Mouse (Mus musculus): ENCODE measurements at regions not wholly inside any gene's neighbourhood (a gene's known extent, or its start where the extent isn't known, plus 50 kb on each side); places are given as distances from the start of the nearest gene placed in this dataset.

GRCm38 (mm10) chr16:55632220-55632619 lies 206.5 kb downstream of the Nfkbiz start:
- no peak for TF ChIP-seq CTCF (conservative IDR thresholded peaks at IDR 0.05)
- no peak overlapping the region for H3K27ac ChIP-seq
- no peak overlapping the region for H3K4me3 ChIP-seq
- DNase-seq (ENCODE audit: low spot score in 2 of 2) = no peak

GRCm38 (mm10) chr16:55631637-55632036 lies 207.1 kb downstream of the Nfkbiz start:
- no peak for DNase-seq (ENCODE audit: low spot score in 2 of 2)
- TF ChIP-seq CTCF (conservative IDR thresholded peaks at IDR 0.05) = no peak
- H3K27ac ChIP-seq = no peak overlapping the region
- no peak overlapping the region for H3K4me3 ChIP-seq

GRCm38 (mm10) chr16:55631048-55631447 lies 207.7 kb downstream of the Nfkbiz start:
- H3K27ac ChIP-seq = no peak overlapping the region
- TF ChIP-seq CTCF (conservative IDR thresholded peaks at IDR 0.05) = no peak
- DNase-seq (ENCODE audit: low spot score in 2 of 2) = no peak
- H3K4me3 ChIP-seq = no peak overlapping the region

- TF ChIP-seq CTCF (conservative IDR thresholded peaks at IDR 0.05) = no peak
- DNase-seq (ENCODE audit: low spot score in 2 of 2) = no peak
- no peak overlapping the region for H3K4me3 ChIP-seq
- no peak overlapping the region for H3K27ac ChIP-seq
Measured at GRCm38 (mm10) chr16:55627531-55627930, 211.2 kb downstream of the Nfkbiz start.

GRCm38 (mm10) chr16:55623422-55623821 lies 215.3 kb downstream of the Nfkbiz start:
- H3K27ac ChIP-seq = no peak overlapping the region
- no peak overlapping the region for H3K4me3 ChIP-seq
- no peak for DNase-seq (ENCODE audit: low spot score in 2 of 2)
- no peak for TF ChIP-seq CTCF (conservative IDR thresholded peaks at IDR 0.05)

- no peak for TF ChIP-seq CTCF (conservative IDR thresholded peaks at IDR 0.05)
- H3K4me3 ChIP-seq = no peak overlapping the region
- DNase-seq (ENCODE audit: low spot score in 2 of 2) = no peak
- no peak overlapping the region for H3K27ac ChIP-seq
Measured at GRCm38 (mm10) chr16:55619731-55620130, 219.0 kb downstream of the Nfkbiz start.

GRCm38 (mm10) chr16:55617958-55618357 lies 220.7 kb downstream of the Nfkbiz start:
- no peak for DNase-seq (ENCODE audit: low spot score in 2 of 2)
- no peak for TF ChIP-seq CTCF (conservative IDR thresholded peaks at IDR 0.05)
- Histone ChIP-seq H3K4me3 (no peak overlapping the region), H3K27ac (no peak overlapping the region)

- no peak for TF ChIP-seq CTCF (conservative IDR thresholded peaks at IDR 0.05)
- no peak overlapping the region for H3K27ac ChIP-seq
- no peak for DNase-seq (ENCODE audit: low spot score in 2 of 2)
- no peak overlapping the region for H3K4me3 ChIP-seq
Measured at GRCm38 (mm10) chr16:55617506-55617905, 221.2 kb downstream of the Nfkbiz start.

- TF ChIP-seq CTCF (conservative IDR thresholded peaks at IDR 0.05) = no peak
- Histone ChIP-seq H3K27ac (no peak overlapping the region), H3K4me3 (no peak overlapping the region)
- no peak for DNase-seq (ENCODE audit: low spot score in 2 of 2)
Measured at GRCm38 (mm10) chr16:55616408-55617120, 222.1 kb downstream of the Nfkbiz start.

- no peak overlapping the region for H3K27ac ChIP-seq
Measured at GRCm38 (mm10) chr16:55612873-55613272, 225.8 kb downstream of the Nfkbiz start.

GRCm38 (mm10) chr16:55612001-55612400 lies 226.7 kb downstream of the Nfkbiz start:
- TF ChIP-seq CTCF (conservative IDR thresholded peaks at IDR 0.05) = no peak
- Histone ChIP-seq H3K4me3 (no peak overlapping the region), H3K27ac (no peak overlapping the region)
- DNase-seq (ENCODE audit: low spot score in 2 of 2) = no peak

More at GRCm38 (mm10) chr16:55612873-55613272, 225.8 kb downstream of the Nfkbiz start:
- no peak for TF ChIP-seq CTCF (conservative IDR thresholded peaks at IDR 0.05)
- no peak for DNase-seq (ENCODE audit: low spot score in 2 of 2)
- no peak overlapping the region for H3K4me3 ChIP-seq

GRCm38 (mm10) chr16:55611172-55611571 lies 227.5 kb downstream of the Nfkbiz start:
- no peak overlapping the region for H3K4me3 ChIP-seq
- no peak for DNase-seq (ENCODE audit: low spot score in 2 of 2)
- no peak overlapping the region for H3K27ac ChIP-seq
- TF ChIP-seq CTCF (conservative IDR thresholded peaks at IDR 0.05) = no peak

- no peak for TF ChIP-seq CTCF (conservative IDR thresholded peaks at IDR 0.05)
- H3K4me3 ChIP-seq = no peak overlapping the region
- no peak for DNase-seq (ENCODE audit: low spot score in 2 of 2)
Measured at GRCm38 (mm10) chr16:55608361-55608760, 230.3 kb downstream of the Nfkbiz start.

GRCm38 (mm10) chr16:55606447-55607239 lies 232.1 kb downstream of the Nfkbiz start:
- TF ChIP-seq CTCF (conservative IDR thresholded peaks at IDR 0.05) = no peak
- no peak overlapping the region for H3K4me3 ChIP-seq

More at GRCm38 (mm10) chr16:55608361-55608760, 230.3 kb downstream of the Nfkbiz start:
- no peak overlapping the region for H3K27ac ChIP-seq

More at GRCm38 (mm10) chr16:55606447-55607239, 232.1 kb downstream of the Nfkbiz start:
- H3K27ac ChIP-seq = no peak overlapping the region
- DNase-seq (ENCODE audit: low spot score in 2 of 2) = no peak

Data from layer of hippocampus, adult 2 months (tissue).